Mouse (Mus musculus) layer of hippocampus, adult 9-11 months (tissue): ENCODE measurements around the gene Cyp3a13.
"Not testable (repeated sequence)": the region's sequence is repeated elsewhere in the genome, so short reads cannot be mapped to it uniquely, and the experiment has no call there.

Source experiments
- DNase-seq: peaks from one replicate; pipeline ENCODE4 v3.0.0; 2022

Cyp3a13 gene

GRCm38 (mm10) chr5:137871644-137872380 lies 49.6 kb downstream of the Cyp3a13 start, which contains the start of gene Pilrb2:
Gene Pilrb2, minus strand, starts transcription at chr5:137871815.
- not testable (repeated sequence) for DNase-seq

- not testable (repeated sequence) for DNase-seq
Measured at GRCm38 (mm10) chr5:137868600-137868999, 52.8 kb downstream of the Cyp3a13 start.

DNA sequence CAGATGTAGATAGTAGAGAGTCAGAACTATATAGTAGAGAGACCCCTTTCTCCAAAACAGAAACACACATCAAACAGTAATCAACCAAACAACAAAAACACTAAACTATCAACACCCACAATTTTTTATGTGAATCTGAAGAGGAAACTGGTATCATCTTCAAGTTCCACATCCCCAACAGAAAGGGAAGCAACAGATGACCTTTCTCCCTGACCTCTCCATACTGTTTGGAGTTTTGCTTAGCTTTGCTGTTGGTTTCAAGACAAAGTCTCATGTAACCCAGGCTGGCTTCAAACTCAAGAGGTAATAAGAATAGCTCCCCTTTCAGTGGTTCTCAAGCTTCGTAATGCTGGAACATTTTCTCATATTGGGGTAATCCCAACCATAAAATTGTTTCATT lies 57.4 kb downstream of the Cyp3a13 start:
- not testable (repeated sequence) for DNase-seq

- not testable (repeated sequence) for DNase-seq
Measured at GRCm38 (mm10) chr5:137857960-137858710, 63.3 kb downstream of the Cyp3a13 start, which contains the start of gene Pilrb1. Gene Pilrb1, minus strand, starts transcription at chr5:137858106.

- DNase-seq, result not testable (repeated sequence)
Measured at GRCm38 (mm10) chr5:137856870-137857269, 64.5 kb downstream of the Cyp3a13 start.

DNA sequence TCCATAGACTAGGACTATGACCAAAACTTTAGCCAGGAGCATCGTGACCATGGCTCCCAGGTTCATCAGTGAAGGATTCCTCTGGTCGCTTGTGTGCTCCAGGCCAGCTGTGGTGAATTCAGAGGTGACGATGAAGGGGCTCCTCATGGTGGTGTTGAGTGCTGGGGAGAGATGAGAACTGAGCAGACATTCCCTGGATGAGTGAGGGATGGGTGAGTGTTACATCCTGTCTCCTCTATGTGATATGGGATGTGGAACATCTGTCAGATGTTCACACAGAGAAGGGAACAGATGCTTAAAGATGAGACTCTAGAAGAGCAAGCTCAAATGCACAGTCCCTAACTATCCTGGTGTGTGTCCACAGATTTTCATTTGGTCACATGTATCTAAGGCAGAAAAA lies 66.5 kb downstream of the Cyp3a13 start:
- DNase-seq, result not testable (repeated sequence)

- not testable (repeated sequence) for DNase-seq
Measured at GRCm38 (mm10) chr5:137850313-137850712, 71.1 kb downstream of the Cyp3a13 start.
